ENCODE assay signal across 15 mouse cellular contexts in genomic region chr7:113228498-113228897, GRCm38 (mm10).
"Had no signal": no experiment of that assay in that cellular context is flagged by ENCODE, and none has a peak within 500 bp of the region (broad histone marks: within the 10 kb centered on the region; RNA-seq: fewer than 3 reads in every experiment).

No protein-coding gene starts in this region.

- H3K4me2 ChIP-seq: intestine, embryonic 15.5 days; limb, embryonic 15.5 days; liver, embryonic 13.5 days; lung, embryonic 15.5 days had no signal

- DNase-seq: kidney, adult 11 months; kidney, adult 9 months; kidney, postnatal 25 days; layer of hippocampus, adult 9-11 months; liver, embryonic 13.5 days; lung, adult 18-20 months; lung, postnatal 36 days; midbrain, embryonic 14.5 days; thymus, adult 18-20 months; thymus, postnatal 36 days had no signal

- H3K4me3 ChIP-seq: intestine, embryonic 15.5 days; layer of hippocampus, adult 2 months; limb, embryonic 15.5 days; liver, embryonic 13.5 days; lung, embryonic 15.5 days had no signal

- H3K27me3 ChIP-seq: intestine, embryonic 15.5 days; limb, embryonic 15.5 days; liver, embryonic 13.5 days; lung, embryonic 15.5 days had no signal

- ATAC-seq: intestine, embryonic 15.5 days had no signal

- H3K9ac ChIP-seq: intestine, embryonic 15.5 days; limb, embryonic 15.5 days; liver, embryonic 13.5 days; lung, embryonic 15.5 days had no signal

- H3K27ac ChIP-seq: intestine, embryonic 15.5 days; kidney, postnatal 0 days; layer of hippocampus, adult 2 months; limb, embryonic 15.5 days; liver, embryonic 13.5 days; lung, embryonic 15.5 days had no signal

- H3K36me3 ChIP-seq: intestine, embryonic 15.5 days; limb, embryonic 15.5 days; liver, embryonic 13.5 days; lung, embryonic 15.5 days had no signal

- H3K4me1 ChIP-seq: intestine, embryonic 15.5 days; limb, embryonic 15.5 days; liver, embryonic 13.5 days; lung, embryonic 15.5 days had no signal

- H3K9me3 ChIP-seq: intestine, embryonic 15.5 days; limb, embryonic 15.5 days; liver, embryonic 13.5 days; lung, embryonic 15.5 days had no signal
